Mouse (Mus musculus) mesoderm, embryonic 11.5 days (tissue): ENCODE results near the gene Pde10a.

Source experiments
- DNase-seq: peaks from one replicate; pipeline ENCODE4 v3.0.0-alpha.2; 2012; ENCODE audit warnings: low read depth, low spot score

Pde10a gene

GRCm38 (mm10) chr17:8581579-8581978 lies 56.4 kb downstream of the Pde10a start:
- DNase-seq = peak; percentile 4

GRCm38 (mm10) chr17:8592427-8593277 lies 67.5 kb downstream of the Pde10a start:
- DNase-seq = peak; percentile 76

GRCm38 (mm10) chr17:8597790-8598189 lies 72.6 kb downstream of the Pde10a start:
- DNase-seq = peak; percentile 71

GRCm38 (mm10) chr17:8602976-8603375 lies 77.8 kb downstream of the Pde10a start:
- DNase-seq = no peak

- DNase-seq = no peak
These were observed 80.7 kb downstream of the Pde10a start for GRCm38 (mm10) chr17:8605921-8606320.

GRCm38 (mm10) chr17:8606695-8607094 lies 81.5 kb downstream of the Pde10a start:
- DNase-seq = no peak

- DNase-seq = no peak
These were observed 86.7 kb downstream of the Pde10a start for GRCm38 (mm10) chr17:8611916-8612315.

- peak; percentile 83 for DNase-seq
These were observed 88.8 kb downstream of the Pde10a start for GRCm38 (mm10) chr17:8613882-8614551.

- no peak for DNase-seq
These were observed 95.2 kb downstream of the Pde10a start for GRCm38 (mm10) chr17:8620346-8620745.

GRCm38 (mm10) chr17:8621105-8621504 lies 95.9 kb downstream of the Pde10a start:
- DNase-seq = no peak

GRCm38 (mm10) chr17:8621906-8622305 lies 96.7 kb downstream of the Pde10a start:
- DNase-seq = no peak

- DNase-seq = no peak
These were observed 101.2 kb downstream of the Pde10a start for GRCm38 (mm10) chr17:8626421-8626820.

GRCm38 (mm10) chr17:8631701-8632100 lies 106.5 kb downstream of the Pde10a start:
- DNase-seq = no peak

- peak; percentile 56 for DNase-seq
These were observed 108.4 kb downstream of the Pde10a start for GRCm38 (mm10) chr17:8633596-8633995.

GRCm38 (mm10) chr17:8634476-8634875 lies 109.3 kb downstream of the Pde10a start:
- DNase-seq = no peak

- no peak for DNase-seq
These were observed 111.1 kb downstream of the Pde10a start for GRCm38 (mm10) chr17:8636231-8636630.

GRCm38 (mm10) chr17:8636691-8637090 lies 111.5 kb downstream of the Pde10a start:
- DNase-seq = no peak

- DNase-seq = no peak
These were observed 112.0 kb downstream of the Pde10a start for GRCm38 (mm10) chr17:8637181-8637580.

- DNase-seq = no peak
These were observed 114.7 kb downstream of the Pde10a start for GRCm38 (mm10) chr17:8639703-8640380.

- DNase-seq = no peak
These were observed 115.7 kb downstream of the Pde10a start for GRCm38 (mm10) chr17:8640741-8641480.

GRCm38 (mm10) chr17:8641491-8641890 lies 116.3 kb downstream of the Pde10a start:
- DNase-seq = no peak

- no peak for DNase-seq
These were observed 117.2 kb downstream of the Pde10a start for GRCm38 (mm10) chr17:8642356-8642755.
